Mouse (Mus musculus) brain, embryonic 14.5 days (tissue): ENCODE results near the gene Erc1.

Source experiments
- CTCF ChIP-seq: fragments of 200-500 bp; IDR thresholded peaks from 2 replicates; pipeline ENCODE4 v1.5.1; 2012; ENCODE audit warnings: inconsistent platforms, mild to moderate bottlenecking, moderate library complexity, borderline replicate concordance; ENCODE audit not compliant: insufficient read depth, insufficient read length; ENCODE audit errors: extremely low read depth
- POLR2A ChIP-seq: fragments of 200-500 bp; IDR thresholded peaks from 2 replicates; pipeline ENCODE4 v1.6.1; 2012; ENCODE audit warnings: mild to moderate bottlenecking, inconsistent platforms, borderline replicate concordance; ENCODE audit not compliant: poor library complexity, insufficient read depth, insufficient read length, severe bottlenecking; ENCODE audit errors: extremely low read depth

DNA sequence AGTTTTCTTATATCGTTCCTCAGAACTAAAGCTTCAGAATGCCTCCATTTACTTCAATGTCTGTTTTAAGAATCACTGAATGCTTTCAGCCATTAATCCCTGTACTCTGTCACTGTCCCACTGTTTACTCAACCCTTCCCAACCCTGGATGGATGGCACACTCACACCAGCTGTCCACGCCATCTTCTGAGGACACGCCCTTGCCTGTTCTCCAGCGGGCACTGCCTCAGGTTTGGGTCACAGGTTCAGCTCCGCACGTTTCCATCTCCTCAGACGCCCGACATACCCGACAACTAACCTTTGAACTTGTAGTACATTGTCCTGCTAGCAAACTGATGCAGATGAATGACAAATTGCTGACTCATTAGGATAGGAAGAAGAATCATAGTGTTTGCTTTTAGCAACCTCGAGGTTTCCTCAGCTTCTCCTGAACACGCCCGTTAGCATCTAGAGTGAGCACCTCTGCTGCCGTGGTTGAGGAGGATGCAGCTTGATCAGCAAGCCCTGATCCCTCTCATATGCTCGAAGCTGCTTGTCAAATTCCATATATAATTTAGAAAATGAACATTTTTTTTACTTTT is 204.0 kb downstream of the Erc1 start:
- TF ChIP-seq POLR2A (no peak), CTCF (no peak)
